Mouse (Mus musculus) stomach, embryonic 15.5 days (tissue): Measurements from ENCODE around the gene Efna2. TPM values are rescaled to one million over a fixed set of nuclear protein-coding genes. Genes with fewer than 3 reads are reported as not detected.

Experiments used
- ATAC-seq: fragments of 200-750 bp; cut with Nextera tagmentation; 2 replicates; pipeline ENCODE4 v1.8.0; 2017; ENCODE audit warnings: low read depth, moderate number of reproducible peaks, moderate TSS enrichment; ENCODE audit not compliant: insufficient read depth, low FRiP score
- H3K27ac ChIP-seq: fragments of 300-500 bp; sonication (generic); 2 replicates; pipeline ENCODE4 v1.5.1; 2015; ENCODE audit warnings: mild to moderate bottlenecking, inconsistent platforms
- H3K27me3 ChIP-seq: fragments of 300-500 bp; sonication (generic); replicated peaks from 2 replicates; pipeline ENCODE4 v1.6.1; 2015; ENCODE audit warnings: inconsistent platforms
- H3K36me3 ChIP-seq: fragments of 300-500 bp; sonication (generic); 2 replicates; pipeline ENCODE4 v1.6.1; 2015; ENCODE audit warnings: inconsistent platforms
- H3K4me1 ChIP-seq: fragments of 300-500 bp; sonication (generic); 2 replicates; pipeline ENCODE4 v1.6.1; 2015; ENCODE audit warnings: inconsistent platforms
- H3K4me2 ChIP-seq: fragments of 300-500 bp; sonication (generic); 2 replicates; pipeline ENCODE4 v1.6.1; 2015; ENCODE audit warnings: mild to moderate bottlenecking, inconsistent platforms
- H3K4me3 ChIP-seq: fragments of 300-500 bp; sonication (generic); replicated peaks from 2 replicates; pipeline ENCODE4 v1.5.1; 2015; ENCODE audit warnings: inconsistent platforms
- H3K9ac ChIP-seq: fragments of 300-500 bp; sonication (generic); 2 replicates; pipeline ENCODE4 v1.6.1; 2015; ENCODE audit warnings: inconsistent platforms
- H3K9me3 ChIP-seq: fragments of 300-500 bp; sonication (generic); 2 replicates; pipeline ENCODE4 v1.6.1; 2016; ENCODE audit warnings: inconsistent platforms
- WGBS: fragments of 180-500 bp; shearing (Covaris S2); methylation state at CpG from one replicate; pipeline ENCODE4 v1.1.7; 2015; 5-methylcytosine and 5-hydroxymethylcytosine counted together
- polyA plus RNA-seq: library from polyadenylated mRNA; unstranded; fragments of >200 nt; fragmentation: Nextera tagmentation; extraction: Ambion mirVana; gene quantifications from 2 replicates; pipeline ENCODE4 v1.2.1, GENCODE M21; 2015

Efna2 gene
- polyA plus RNA-seq, 1 experiment from 2014 or later: 15.7 TPM

- H3K9me3 ChIP-seq: no peaks in the 10 kb centered on the region
- H3K27me3 ChIP-seq: no peaks in the 10 kb centered on the region
- H3K27ac ChIP-seq: no peak overlapping the region
- H3K4me3 ChIP-seq: no peak overlapping the region
- H3K9ac ChIP-seq: no peak overlapping the region
- peaks cover 35% of the 10 kb centered on the region for H3K4me1 ChIP-seq
- peaks cover 27% of the 10 kb centered on the region for H3K36me3 ChIP-seq
- 86% methylated on average over 10 of the region's 10 CpGs for WGBS
- H3K4me2 ChIP-seq: no peak overlapping the region
- no peak for ATAC-seq
These were observed 5.2 kb upstream of the Efna2 start for GRCm38 (mm10) chr10:80173955-80174640.

DNA sequence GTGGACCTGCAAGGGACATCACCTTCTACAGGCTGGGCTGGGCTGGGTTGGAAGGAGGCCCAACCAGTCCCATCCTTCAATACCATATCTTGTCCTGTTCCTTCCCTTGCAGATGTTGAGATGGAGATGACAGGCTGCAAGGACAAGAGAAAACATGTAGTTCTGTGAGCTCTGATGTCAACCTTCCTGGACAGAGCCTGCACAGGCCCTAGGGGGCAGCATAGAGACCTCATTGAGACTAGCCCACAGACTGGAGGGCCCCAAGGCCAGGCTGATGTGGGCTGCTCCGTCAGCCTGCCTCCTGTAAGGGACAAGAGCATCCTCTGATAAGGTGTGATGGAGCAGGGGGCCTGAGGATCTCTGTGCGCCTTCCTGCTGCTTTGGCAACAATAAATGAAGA lies 4.6 kb upstream of the Efna2 start:
- Histone ChIP-seq H3K36me3 (peaks cover 27% of the 10 kb centered on the region), H3K4me1 (peaks cover 31% of the 10 kb centered on the region), H3K9ac (no peak overlapping the region), H3K4me3 (no peak overlapping the region), H3K9me3 (no peaks in the 10 kb centered on the region), H3K4me2 (no peak overlapping the region), H3K27ac (no peak overlapping the region), H3K27me3 (no peaks in the 10 kb centered on the region)
- no peak for ATAC-seq
- 55% methylated on average over 2 of the region's 2 CpGs for WGBS

DNA sequence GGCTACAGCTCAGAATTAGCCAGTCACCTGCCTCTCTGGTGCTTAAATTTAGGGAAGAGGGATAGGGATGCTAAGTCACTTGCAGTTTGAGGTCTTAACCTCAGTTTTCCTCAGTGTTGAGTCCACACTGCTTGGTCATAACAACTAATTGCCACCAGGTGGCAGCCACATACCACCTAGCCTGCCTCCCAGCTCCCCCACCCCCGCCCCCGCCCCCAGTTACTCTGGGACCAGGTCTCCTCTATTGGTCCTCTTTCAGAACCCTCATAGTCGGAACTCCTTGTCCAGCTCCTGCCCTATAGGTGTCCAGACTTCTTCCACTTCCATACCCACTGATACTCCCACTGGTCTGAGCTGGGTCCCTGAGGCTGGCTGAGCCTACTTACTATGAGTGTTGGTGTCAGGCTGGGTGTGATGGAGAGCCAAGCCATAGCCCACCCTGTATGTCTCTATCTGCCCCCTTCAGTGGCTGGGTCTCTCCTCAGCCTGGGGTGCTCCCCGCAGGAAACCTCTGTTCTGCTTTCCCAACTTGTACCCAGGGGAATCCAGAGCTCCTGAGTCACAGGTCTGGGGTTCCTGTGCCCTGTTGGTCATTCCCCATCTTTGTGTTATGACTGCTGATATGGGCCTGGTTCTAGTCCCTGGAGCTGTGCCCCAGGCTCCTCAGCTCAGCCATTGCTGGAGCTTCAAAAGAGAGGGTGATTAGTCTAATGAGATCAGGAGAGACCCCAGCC lies 3.6 kb upstream of the Efna2 start:
- Histone ChIP-seq H3K4me3 (no peak overlapping the region), H3K9ac (no peak overlapping the region), H3K9me3 (no peaks in the 10 kb centered on the region), H3K27me3 (no peaks in the 10 kb centered on the region; the same call in 1 of the 2 replicates), H3K36me3 (peaks cover 17% of the 10 kb centered on the region), H3K27ac (no peak overlapping the region), H3K4me1 (peaks cover 30% of the 10 kb centered on the region), H3K4me2 (no peak overlapping the region)
- no peak for ATAC-seq
- 23% methylated on average over 4 of the region's 4 CpGs for WGBS

DNA sequence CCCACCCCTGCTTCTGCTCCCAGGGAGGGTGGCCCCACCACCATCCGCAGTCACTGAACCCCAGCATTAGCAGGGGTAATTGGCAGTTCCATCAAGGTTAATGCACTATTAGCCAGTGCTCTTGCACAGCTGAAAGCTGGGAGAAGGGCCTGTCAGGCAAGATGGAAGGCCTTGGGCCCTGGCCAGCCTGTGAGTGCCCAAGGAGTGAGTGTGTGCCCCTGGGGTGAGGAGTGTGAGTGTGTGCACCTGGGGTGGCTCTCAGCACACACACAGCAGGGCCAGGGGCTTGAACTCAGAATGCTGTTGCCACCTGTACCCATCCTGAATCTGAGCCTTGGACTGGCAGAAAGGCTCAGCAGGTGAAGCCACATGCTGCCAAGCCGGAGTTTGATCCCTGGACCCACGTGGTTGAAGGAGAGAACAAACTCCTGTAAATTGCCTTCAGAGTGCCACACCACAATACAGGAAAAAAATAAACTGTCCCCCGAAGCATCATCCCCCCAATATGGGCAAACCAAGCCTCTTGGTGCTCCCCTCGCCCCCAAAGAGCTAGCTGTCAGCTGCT lies 2.9 kb upstream of the Efna2 start:
- ATAC-seq: no peak
- peaks cover 10% of the 10 kb centered on the region; the same call in 1 of the 2 replicates for H3K36me3 ChIP-seq
- H3K9ac ChIP-seq: no peak overlapping the region
- no peak overlapping the region for H3K4me3 ChIP-seq
- 77% methylated on average over 5 of the region's 5 CpGs for WGBS
- no peaks in the 10 kb centered on the region; the same call in 1 of the 2 replicates for H3K27me3 ChIP-seq
- peaks cover 32% of the 10 kb centered on the region for H3K4me1 ChIP-seq
- no peaks in the 10 kb centered on the region for H3K9me3 ChIP-seq
- H3K4me2 ChIP-seq: no peak overlapping the region
- no peak overlapping the region for H3K27ac ChIP-seq

DNA sequence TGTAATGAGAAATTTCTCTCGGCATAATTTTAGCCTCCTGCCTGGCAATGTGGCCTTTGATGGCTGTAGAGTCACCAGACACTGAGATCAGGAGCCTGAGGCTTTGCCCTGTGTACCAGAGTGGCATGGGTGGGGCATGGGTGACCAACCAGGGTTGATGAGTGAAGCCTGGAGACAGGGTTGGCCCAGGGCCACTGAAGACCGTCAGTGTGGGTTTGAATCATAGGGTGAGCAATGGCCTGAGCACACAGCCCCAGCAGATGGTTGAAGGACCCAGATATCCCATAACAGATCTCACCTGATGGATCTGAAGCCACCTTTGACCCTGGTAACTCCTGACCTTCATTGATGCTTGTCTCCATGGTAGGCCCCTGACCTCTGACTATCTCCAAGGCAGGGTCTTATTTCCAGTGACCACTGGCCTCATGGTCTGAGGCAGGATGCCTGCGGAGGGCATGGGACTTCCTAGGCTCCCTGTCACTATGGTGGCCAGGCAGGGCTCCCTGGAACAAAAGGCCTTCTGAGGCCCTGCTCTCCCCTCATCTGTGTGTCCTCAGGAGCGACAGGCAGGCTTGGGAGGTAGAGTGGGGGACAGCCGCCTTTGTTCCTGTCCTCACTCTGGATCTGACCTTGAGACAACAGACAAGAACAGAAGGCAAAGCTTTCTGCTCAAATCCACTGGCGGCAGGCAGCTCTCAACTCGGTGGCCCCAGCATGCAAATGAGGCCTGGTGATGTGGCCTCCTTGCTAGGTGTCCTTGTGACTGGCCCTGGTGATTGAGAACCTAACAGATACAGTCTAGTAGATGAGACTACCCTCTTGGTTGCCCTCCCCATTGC lies 1.6 kb upstream of the Efna2 start:
- no peak overlapping the region for H3K27ac ChIP-seq
- 69% methylated on average over 7 of the region's 7 CpGs for WGBS
- no peak overlapping the region for H3K4me2 ChIP-seq

GRCm38 (mm10) chr10:80180288-80180687 lies 1.0 kb downstream of the Efna2 start:
- Histone ChIP-seq H3K4me2 (peak overlapping the region; percentile 72), H3K9ac (0 out of 2 replicates have a peak overlapping the region, but pooled peaks have one; percentile 52), H3K9me3 (no peaks in the 10 kb centered on the region), H3K27me3 (no peaks in the 10 kb centered on the region; the same call in 1 of the 2 replicates), H3K36me3 (no peaks in the 10 kb centered on the region), H3K4me1 (peaks cover 16% of the 10 kb centered on the region), H3K27ac (no peak overlapping the region), H3K4me3 (peak overlapping the region; percentile 67)
- 47% methylated on average over 6 of the region's 6 CpGs for WGBS
- no peak for ATAC-seq

More for the DNA sequence above, 1.6 kb upstream of the Efna2 start:
- no peaks in the 10 kb centered on the region; the same call in 1 of the 2 replicates for H3K27me3 ChIP-seq
- no peak overlapping the region for H3K9ac ChIP-seq
- no peak for ATAC-seq
- H3K36me3 ChIP-seq: no peaks in the 10 kb centered on the region
- H3K4me1 ChIP-seq: peaks cover 21% of the 10 kb centered on the region
- no peaks in the 10 kb centered on the region for H3K9me3 ChIP-seq
- H3K4me3 ChIP-seq: no peak overlapping the region

DNA sequence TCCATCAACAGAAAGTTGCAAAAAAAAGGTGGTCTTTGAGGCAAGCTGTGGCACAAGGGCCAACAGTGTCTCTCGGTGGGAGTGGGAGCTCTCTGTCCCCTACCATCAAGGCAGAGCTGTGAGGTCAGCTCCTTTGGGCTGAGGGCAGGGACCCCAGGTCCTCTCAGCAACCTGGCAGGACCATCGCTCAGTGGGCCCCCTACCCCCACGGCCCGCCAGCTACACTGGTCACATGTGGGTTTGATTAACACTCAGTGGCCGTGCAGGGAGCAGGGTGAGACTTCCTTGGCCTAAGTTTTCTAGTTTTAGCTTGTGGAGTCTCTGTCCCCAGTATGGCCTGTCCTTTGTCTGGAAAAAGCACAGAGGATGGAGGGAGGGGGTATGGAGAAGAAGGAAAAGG lies 1.5 kb downstream of the Efna2 start:
- no peaks in the 10 kb centered on the region; the same call in 1 of the 2 replicates for H3K27me3 ChIP-seq
- H3K9ac ChIP-seq: no peak overlapping the region
- H3K9me3 ChIP-seq: no peaks in the 10 kb centered on the region
- peak overlapping the region; percentile 72 for H3K4me2 ChIP-seq
- H3K27ac ChIP-seq: no peak overlapping the region
- WGBS: 42% methylated on average over 5 of the region's 5 CpGs
- 0 out of 2 replicates have a peak overlapping the region, but pooled peaks have one; percentile 67 for H3K4me3 ChIP-seq
- no peak for ATAC-seq
- peaks cover 16% of the 10 kb centered on the region for H3K4me1 ChIP-seq
- H3K36me3 ChIP-seq: no peaks in the 10 kb centered on the region

DNA sequence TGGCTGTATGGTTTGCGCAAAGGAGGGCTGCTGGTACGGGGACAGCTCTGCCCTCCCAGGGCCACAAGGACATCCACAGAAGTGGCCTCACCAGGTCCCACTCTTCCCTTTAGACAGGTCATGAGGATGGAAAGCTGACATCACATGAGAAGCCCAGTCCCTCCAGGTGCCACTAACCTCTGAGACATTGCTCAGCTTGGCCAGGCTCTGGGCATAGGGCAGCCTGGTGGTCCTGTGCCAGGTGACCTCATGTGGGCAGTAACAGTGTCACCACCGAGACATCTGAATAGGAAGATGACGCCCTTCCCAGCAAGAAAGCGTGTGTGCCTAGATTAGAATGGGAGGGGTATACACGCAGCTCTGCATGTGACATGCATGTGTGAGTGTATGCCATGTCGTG lies 3.3 kb downstream of the Efna2 start:
- Histone ChIP-seq H3K27ac (no peak overlapping the region), H3K4me3 (no peak overlapping the region), H3K36me3 (no peaks in the 10 kb centered on the region), H3K27me3 (no peaks in the 10 kb centered on the region; the same call in 1 of the 2 replicates), H3K9ac (no peak overlapping the region), H3K4me1 (peaks cover 16% of the 10 kb centered on the region), H3K4me2 (no peak overlapping the region), H3K9me3 (no peaks in the 10 kb centered on the region)
- 92% methylated on average over 7 of the region's 7 CpGs for WGBS
- ATAC-seq: no peak

DNA sequence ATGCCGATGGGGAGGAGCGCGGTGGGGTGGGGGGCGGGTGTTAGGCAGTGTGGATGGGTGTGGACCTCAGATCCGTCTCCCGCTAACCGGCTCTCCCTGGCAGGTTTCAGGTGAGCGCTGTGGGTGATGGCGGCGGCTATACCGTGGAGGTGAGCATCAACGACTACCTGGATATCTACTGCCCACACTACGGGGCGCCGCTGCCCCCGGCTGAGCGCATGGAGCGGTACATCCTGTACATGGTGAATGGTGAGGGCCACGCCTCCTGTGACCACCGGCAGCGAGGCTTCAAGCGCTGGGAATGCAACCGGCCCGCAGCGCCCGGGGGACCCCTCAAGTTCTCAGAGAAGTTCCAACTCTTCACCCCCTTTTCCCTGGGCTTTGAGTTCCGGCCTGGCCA lies 7.4 kb downstream of the Efna2 start:
- Histone ChIP-seq H3K27me3 (peaks cover 21% of the 10 kb centered on the region), H3K9me3 (no peaks in the 10 kb centered on the region), H3K4me1 (peaks cover 9% of the 10 kb centered on the region), H3K36me3 (no peaks in the 10 kb centered on the region), H3K9ac (no peak overlapping the region), H3K4me2 (no peak overlapping the region), H3K4me3 (no peak overlapping the region), H3K27ac (no peak overlapping the region)
- WGBS: 47% methylated on average over 27 of the region's 27 CpGs
- no peak for ATAC-seq

DNA sequence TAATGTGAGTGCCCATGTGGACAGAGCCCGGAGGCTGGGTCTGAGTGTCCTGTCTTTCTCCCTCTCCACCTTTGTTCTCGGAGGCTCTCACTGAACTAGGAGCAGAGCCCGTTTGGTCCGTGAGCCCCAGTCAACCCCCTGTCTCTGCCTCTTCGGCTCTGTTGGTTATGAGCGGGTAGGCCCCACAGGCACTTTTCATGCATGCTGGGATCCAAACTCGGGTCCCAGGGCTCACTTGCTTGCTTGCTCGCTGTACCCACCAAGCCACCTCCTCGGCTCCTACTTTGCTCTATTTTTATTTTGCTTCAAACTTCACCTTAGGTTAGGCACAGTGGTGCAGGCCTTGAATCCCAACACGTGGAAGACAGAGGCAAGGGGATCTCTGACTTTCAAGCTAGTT lies 8.5 kb downstream of the Efna2 start:
- Histone ChIP-seq H3K4me3 (no peak overlapping the region), H3K27me3 (peaks cover 32% of the 10 kb centered on the region), H3K4me1 (peaks cover 9% of the 10 kb centered on the region), H3K36me3 (no peaks in the 10 kb centered on the region), H3K4me2 (no peak overlapping the region), H3K27ac (no peak overlapping the region), H3K9me3 (no peaks in the 10 kb centered on the region), H3K9ac (no peak overlapping the region)
- ATAC-seq: no peak
- 92% methylated on average over 10 of the region's 10 CpGs for WGBS

DNA sequence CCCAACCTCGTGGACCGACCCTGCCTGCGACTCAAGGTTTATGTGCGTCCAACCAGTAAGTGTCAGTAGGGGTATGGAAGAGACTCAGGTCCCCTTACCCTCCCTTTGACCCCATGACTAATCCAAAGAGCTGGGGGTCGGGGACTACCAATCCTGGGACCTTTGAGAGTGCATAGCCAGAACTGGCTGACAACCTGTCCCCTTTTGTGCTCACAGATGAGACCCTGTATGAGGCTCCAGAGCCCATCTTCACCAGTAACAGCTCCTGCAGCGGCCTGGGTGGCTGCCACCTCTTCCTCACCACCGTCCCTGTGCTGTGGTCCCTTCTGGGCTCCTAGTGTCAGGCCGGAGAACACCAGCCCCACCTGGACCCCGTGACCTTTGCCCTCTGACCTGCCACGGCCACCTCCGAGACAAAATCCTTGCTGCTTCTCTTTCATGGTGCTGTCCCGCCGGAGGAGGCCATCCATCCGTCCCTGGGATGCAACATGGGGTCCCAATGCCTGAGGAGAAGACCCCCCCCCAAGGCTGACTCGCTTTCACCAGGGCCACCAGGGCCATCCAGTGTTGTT lies 9.3 kb downstream of the Efna2 start:
- Histone ChIP-seq H3K4me2 (no peak overlapping the region), H3K27ac (no peak overlapping the region), H3K9ac (no peak overlapping the region), H3K36me3 (no peaks in the 10 kb centered on the region), H3K4me3 (no peak overlapping the region), H3K4me1 (peaks cover 9% of the 10 kb centered on the region), H3K27me3 (peaks cover 33% of the 10 kb centered on the region), H3K9me3 (no peaks in the 10 kb centered on the region)
- ATAC-seq: no peak
- WGBS: 74% methylated on average over 15 of the region's 15 CpGs
